Mouse (Mus musculus): ENCODE data around the gene Ttll3.
A peak's percentile ranks its signal among the peaks of the same experiment; 100 is the strongest.

Gene Ttll3

DNA sequence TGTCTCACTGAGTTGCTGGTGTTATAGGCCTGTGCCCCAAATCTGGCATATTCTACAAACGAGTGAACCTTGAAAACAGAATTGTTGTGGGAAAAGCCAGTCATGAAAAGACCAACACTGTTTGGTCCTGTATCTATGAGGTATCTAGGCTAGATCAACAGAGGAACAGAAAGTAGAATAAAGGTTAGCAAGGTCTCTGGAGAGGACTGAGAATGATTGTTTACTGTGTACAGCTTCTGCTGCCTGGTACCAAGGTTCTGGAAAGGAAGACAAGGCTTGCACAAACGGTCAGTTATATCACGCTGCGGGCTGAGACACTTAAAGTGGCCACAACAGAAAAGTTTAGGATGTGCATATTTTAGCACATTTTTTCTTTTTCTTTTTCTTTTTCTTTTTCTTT, 37.6 kb downstream of the Ttll3 start:
- DNase-seq (ENCODE audit: low spot score) = no peak

DNA sequence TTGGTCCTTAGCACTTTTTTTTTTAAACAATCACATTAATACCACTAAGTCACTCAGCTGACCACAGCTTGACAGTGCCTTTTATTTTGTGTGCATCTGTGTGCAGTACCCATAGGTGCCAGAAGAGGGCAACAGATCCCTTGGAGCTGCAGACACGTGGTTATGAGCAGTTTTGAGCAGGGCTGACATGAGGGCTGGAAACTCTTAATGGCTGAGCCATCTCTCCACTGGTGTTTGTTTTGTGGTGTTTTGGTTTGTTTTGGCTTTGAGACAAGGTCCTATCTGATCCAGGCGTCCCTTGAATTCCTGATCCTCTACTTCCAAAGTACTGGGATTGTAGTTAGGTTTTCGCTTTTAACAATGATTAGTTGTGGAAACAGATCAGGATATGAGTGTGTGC, 38.3 kb downstream of the Ttll3 start:
- no peak for DNase-seq (ENCODE audit: low spot score)

DNA sequence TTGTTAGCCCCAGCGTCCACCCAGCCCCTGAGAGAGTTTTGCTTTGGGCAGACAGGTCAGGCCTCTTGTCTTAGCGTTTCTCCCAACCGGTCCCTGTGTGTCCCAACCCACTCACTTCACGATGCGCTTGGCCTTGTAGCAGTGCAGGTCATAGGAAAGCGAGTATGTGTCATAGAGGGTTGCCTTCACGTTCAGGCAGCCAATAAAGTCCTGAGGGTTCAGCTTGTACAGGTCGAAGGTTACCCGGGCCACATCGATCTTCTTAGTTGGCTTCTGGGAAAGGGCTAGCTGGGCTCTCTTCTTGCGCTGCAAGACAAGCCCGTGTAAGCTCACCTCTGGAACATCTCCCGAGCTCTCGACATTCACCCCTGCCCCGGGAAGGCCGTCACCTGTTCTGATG, 38.9 kb downstream of the Ttll3 start:
- no peak for DNase-seq (ENCODE audit: low spot score)

DNA sequence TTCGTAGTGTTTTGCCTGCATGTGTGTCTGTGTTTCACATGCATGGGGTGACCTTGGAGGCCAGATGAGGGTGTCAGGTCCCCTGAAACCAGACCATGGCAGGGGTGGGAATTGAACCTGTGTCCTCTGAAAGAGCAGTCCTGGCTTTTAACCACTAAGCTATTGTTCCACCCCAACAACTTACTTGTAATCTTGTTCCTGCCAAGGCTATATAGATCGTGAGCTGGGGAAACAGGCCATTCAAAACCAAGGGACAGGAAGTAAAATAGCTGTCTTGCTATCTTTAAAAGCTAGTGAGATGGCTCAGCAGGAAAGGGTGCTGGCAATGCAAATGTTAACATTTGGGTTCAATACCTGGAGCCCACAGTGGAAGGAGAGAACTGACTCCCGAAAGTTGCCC, 40.9 kb downstream of the Ttll3 start:
- DNase-seq (ENCODE audit: low spot score) = no peak

- no peak for DNase-seq (ENCODE audit: low spot score)
Observed at GRCm38 (mm10) chr6:113430846-113431245, 41.8 kb downstream of the Ttll3 start.

GRCm38 (mm10) chr6:113431801-113432200, 42.7 kb downstream of the Ttll3 start:
- no peak for DNase-seq (ENCODE audit: low spot score)

- no peak for DNase-seq (ENCODE audit: low spot score)
Observed at GRCm38 (mm10) chr6:113433661-113434060, 44.6 kb downstream of the Ttll3 start.

- DNase-seq (ENCODE audit: low spot score) = no peak
Observed at GRCm38 (mm10) chr6:113434691-113435090, 45.6 kb downstream of the Ttll3 start.

DNA sequence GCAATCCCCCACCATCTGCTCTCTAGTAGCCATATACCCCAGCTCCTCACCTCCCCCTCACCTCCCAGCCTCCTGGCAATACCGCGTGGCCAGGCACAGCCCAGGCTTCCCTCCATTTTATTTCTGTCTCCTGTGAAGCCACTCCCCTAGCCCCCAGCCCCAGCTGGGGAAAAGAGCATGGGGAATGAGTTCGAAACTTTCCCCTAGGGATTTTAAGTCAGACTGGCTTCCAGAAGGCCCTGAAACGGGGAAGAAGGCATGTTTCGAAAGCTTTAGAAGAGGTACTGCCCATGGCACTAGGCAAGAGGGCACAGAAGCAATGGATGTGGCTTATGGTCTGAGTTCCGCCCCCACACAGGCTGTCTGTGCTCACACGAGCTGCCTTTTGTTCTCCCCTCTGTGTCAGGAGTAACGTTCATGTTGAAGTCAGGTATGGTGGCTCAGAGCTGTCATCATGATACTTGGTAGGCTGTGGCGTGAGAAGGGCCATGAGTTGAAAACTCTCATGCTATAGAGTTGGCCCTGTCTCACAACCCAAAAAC, 46.7 kb downstream of the Ttll3 start, which contains the start of gene Cidec:
Cidec (minus strand) TSS at position 97 of the 542 bp plus-strand sequence.
- DNase-seq (ENCODE audit: low spot score) = no peak

GRCm38 (mm10) chr6:113437135-113437534, 48.1 kb downstream of the Ttll3 start:
- DNase-seq (ENCODE audit: low spot score) = no peak

- DNase-seq (ENCODE audit: low spot score) = no peak
Observed at GRCm38 (mm10) chr6:113438721-113439430, 49.8 kb downstream of the Ttll3 start.

DNA sequence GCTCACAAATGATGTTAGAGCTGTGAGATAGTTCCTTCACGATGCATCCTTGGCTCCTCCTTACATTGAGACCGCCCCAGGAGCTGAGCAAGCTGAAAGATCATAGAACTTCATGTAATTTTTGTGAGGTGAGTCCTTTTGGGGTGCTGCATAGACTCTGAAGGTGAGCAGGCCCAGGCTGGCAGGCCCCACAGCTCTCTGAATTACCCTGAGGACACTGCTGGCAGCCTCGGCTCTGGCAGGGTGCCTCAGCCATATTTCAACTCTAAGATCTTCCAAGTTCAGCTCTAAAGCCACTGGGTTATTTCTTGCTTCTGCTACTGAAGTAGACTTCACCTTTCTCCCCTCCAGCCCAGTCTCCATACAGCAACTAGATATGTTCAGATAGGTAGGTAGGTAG, 51.6 kb downstream of the Ttll3 start:
- DNase-seq (ENCODE audit: low spot score) = no peak

- DNase-seq (ENCODE audit: low spot score) = peak; percentile 31
Observed at GRCm38 (mm10) chr6:113441147-113441680, 52.2 kb downstream of the Ttll3 start.

- DNase-seq (ENCODE audit: low spot score) = no peak
Observed at GRCm38 (mm10) chr6:113442087-113442441, 53.0 kb downstream of the Ttll3 start.

DNA sequence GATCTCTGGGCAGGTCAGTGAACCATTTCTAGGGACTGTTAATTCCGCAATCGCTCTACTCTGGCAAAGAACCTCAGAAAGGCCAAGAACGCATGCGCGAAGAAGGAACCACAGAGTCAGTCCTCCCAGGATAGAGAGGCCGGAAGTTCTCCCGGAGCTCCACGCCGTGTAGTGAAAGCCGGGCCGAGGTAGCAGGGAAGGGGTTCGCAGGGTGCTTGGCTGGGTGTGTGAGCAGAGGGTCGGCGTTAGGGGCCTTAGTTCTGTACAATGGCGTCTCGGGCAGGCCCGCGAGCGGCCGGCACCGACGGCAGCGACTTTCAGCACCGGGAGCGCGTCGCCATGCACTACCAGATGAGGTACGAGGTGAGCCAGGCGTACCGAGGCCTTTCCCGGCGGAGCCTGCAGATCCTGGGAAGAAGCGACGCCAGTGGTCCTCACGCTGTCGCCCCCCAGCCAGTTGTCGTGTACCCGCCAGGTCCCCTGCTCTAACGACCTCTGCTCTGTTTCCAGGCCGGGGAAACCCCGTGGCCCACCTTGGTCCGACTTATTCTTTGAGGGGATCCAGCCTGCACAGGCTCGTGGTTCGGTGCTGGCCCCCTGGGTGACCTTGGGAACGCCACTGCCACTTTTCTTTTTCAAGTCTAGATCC, 53.5 kb downstream of the Ttll3 start, which contains the start of gene Jagn1:
Jagn1 (plus strand) TSS at position 128 of the 649 bp plus-strand sequence.
- DNase-seq (ENCODE audit: low spot score) = peak; percentile 52

GRCm38 (mm10) chr6:113443091-113443490, 54.0 kb downstream of the Ttll3 start:
- no peak for DNase-seq (ENCODE audit: low spot score)

DNA sequence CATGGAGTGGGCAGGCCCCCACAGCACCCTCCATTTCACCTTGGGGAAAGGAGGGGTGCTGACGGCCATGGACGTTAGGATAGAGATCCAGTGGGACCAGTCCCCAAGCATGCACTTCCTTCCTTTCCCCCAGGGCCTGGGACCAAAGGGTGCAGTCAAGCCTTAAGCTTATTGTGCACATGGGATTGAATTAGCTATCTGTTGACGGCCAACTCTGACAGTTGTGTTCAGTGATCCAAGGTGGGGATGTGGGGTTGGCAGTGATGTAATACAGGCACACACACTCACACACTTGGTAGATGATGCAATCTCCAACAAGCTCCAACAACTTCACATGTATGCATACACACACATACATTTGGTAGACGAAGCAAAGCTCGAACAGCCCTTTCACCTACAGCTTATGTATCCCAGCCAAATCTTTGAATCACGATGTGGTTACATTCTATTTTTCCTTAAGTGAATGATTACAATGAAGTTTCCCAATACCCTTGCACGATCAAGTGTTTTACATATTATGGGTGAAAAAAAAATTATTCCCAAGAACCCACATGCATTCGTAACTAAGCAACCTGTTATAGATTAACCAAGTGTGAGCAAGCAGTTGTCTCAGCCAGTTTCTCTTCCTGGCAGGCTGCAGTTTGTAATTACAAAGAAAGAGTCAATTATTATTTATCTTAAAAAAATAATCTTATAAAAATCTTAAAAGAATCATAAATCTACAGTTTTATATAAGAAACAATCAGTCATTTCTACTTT, 55.3 kb downstream of the Ttll3 start:
- no peak for DNase-seq (ENCODE audit: low spot score)

GRCm38 (mm10) chr6:113447639-113448038, 58.6 kb downstream of the Ttll3 start:
- DNase-seq (ENCODE audit: low spot score) = no peak

GRCm38 (mm10) chr6:113451839-113452238, 62.8 kb downstream of the Ttll3 start:
- DNase-seq (ENCODE audit: low spot score) = no peak

DNA sequence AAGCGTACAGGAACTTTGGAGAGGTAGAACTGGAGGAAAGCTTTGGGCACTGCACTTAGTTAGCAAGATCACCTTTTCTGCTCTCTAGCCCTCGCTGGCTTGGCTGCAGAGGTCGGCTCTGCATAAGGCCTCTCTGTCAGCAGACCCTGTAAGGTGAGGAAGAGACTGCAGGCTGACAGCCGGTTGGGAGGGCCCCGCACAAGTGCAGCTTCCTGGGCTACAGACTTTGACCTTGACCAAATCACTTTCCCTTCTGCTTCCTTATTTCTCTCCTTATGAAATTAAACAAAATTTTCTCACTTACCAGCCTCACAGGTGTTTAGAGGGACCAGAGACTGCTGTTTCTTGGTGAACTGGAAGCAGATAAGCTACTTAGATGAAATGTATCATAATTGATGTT, 65.9 kb downstream of the Ttll3 start:
- DNase-seq (ENCODE audit: low spot score) = no peak

DNA sequence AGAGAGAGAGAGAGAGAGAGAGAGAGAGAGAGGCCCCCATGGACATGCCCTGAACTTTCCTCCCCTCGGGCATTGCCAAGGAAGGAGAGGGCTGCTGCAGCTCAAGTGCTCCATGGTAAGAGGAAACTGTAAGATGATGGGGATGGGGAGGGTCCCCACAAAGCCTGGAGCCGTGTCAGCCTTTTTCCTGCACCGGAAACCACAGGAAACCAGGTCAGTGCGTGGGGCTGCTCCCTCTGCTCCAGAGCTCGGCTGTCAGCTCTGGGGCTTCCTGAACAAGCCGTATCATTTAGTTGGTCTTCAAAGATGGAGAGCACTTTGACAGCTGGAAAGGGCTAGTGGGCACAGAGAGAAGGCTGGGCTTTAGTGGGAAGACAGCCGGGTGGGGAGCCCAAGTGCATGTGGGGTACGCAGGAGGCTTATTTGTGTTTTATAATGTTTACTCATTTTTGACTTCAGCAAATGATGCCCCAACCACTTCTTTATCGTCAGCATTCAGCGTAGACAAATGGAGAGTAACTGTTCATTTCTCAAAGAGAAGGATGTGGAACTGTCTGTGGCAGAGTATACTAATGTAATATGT, 69.0 kb downstream of the Ttll3 start, which contains the start of gene Il17re:
Il17re (plus strand) TSS at position 533 of the 583 bp plus-strand sequence.
- DNase-seq (ENCODE audit: low spot score) = no peak

- no peak for DNase-seq (ENCODE audit: low spot score)
Observed at GRCm38 (mm10) chr6:113458635-113459034, 69.6 kb downstream of the Ttll3 start.
